Mouse (Mus musculus) gonadal fat pad, adult 2 months (tissue): Measurements from ENCODE around the gene Dut. TPM values are rescaled to one million over a fixed set of nuclear protein-coding genes. Genes with fewer than 3 reads are reported as not detected.
"Not testable (repeated sequence)": the region's sequence is repeated elsewhere in the genome, so short reads cannot be mapped to it uniquely, and the experiment has no call there.

Experiments used
- DNase-seq: peaks from one replicate; pipeline ENCODE4 v3.0.0-alpha.2; 2012; ENCODE audit warnings: low read depth
- polyA plus RNA-seq: library from polyadenylated mRNA; depleted of rRNA; stranded (reverse); fragments of >200 nt; gene quantifications from 2 replicates; pipeline ENCODE4 v1.2.3, GENCODE M21; 2012

Gene Dut
- polyA plus RNA-seq, 1 experiment, result 17.8 TPM

GRCm38 (mm10) chr2:125254630-125255029, 7.6 kb downstream of the Dut start:
- no peak for DNase-seq

- DNase-seq, result no peak
These were observed 8.9 kb downstream of the Dut start for GRCm38 (mm10) chr2:125255886-125256285.

GRCm38 (mm10) chr2:125259230-125260120, 12.5 kb downstream of the Dut start:
- no peak for DNase-seq

GRCm38 (mm10) chr2:125260326-125260725, 13.3 kb downstream of the Dut start:
- no peak for DNase-seq

- no peak for DNase-seq
These were observed 16.1 kb downstream of the Dut start for GRCm38 (mm10) chr2:125263056-125263455.

GRCm38 (mm10) chr2:125263753-125264152, 16.8 kb downstream of the Dut start:
- DNase-seq, result no peak

GRCm38 (mm10) chr2:125268876-125269275, 21.9 kb downstream of the Dut start:
- no peak for DNase-seq

- no peak for DNase-seq
These were observed 28.6 kb downstream of the Dut start for GRCm38 (mm10) chr2:125275617-125276016.

- no peak for DNase-seq
These were observed 29.7 kb downstream of the Dut start for GRCm38 (mm10) chr2:125276692-125277091.

GRCm38 (mm10) chr2:125278474-125278873, 31.5 kb downstream of the Dut start:
- DNase-seq, result peak; percentile 47

GRCm38 (mm10) chr2:125279995-125280394, 33.0 kb downstream of the Dut start:
- not testable (repeated sequence) for DNase-seq

GRCm38 (mm10) chr2:125282334-125283206, 35.6 kb downstream of the Dut start:
- no peak for DNase-seq

- no peak for DNase-seq
These were observed 38.8 kb downstream of the Dut start for GRCm38 (mm10) chr2:125285777-125286176.

- DNase-seq, result no peak
These were observed 43.4 kb downstream of the Dut start for GRCm38 (mm10) chr2:125290197-125290965.

- DNase-seq, result no peak
These were observed 44.1 kb downstream of the Dut start for GRCm38 (mm10) chr2:125291101-125291500.

- DNase-seq, result no peak
These were observed 45.6 kb downstream of the Dut start for GRCm38 (mm10) chr2:125292616-125293015.

- no peak for DNase-seq
These were observed 47.0 kb downstream of the Dut start for GRCm38 (mm10) chr2:125293969-125294491.

- no peak for DNase-seq
These were observed 48.5 kb downstream of the Dut start for GRCm38 (mm10) chr2:125295526-125295925.

GRCm38 (mm10) chr2:125298841-125299240, 51.9 kb downstream of the Dut start:
- DNase-seq, result no peak

- DNase-seq, result no peak
These were observed 55.1 kb downstream of the Dut start for GRCm38 (mm10) chr2:125301877-125302624.

GRCm38 (mm10) chr2:125302625-125302924, 55.6 kb downstream of the Dut start:
- no peak for DNase-seq
